Comparison of ENCODE assay signal across 8 mouse cellular contexts in genomic region chr3:60500571-60501527, GRCm38 (mm10). TPM values are rescaled to one million over a fixed set of nuclear protein-coding genes. Genes with fewer than 3 reads are reported as not detected.
DNase-seq lines count a peak whose midpoint lies in the region; ATAC-seq and TF ChIP-seq lines count a peak whose summit lies in the region.

No protein-coding gene starts in this region.

- intact Hi-C loops in heart, postnatal 14 days (cut with DNase I) = loop anchor here (1.0 to 5.0 kb wide), 3 partner anchors 11 to 101 kb away; no protein-coding TSS in a partner anchor

- no peaks in the 10 kb centered on the region for H3K36me3 ChIP-seq in ES-E14 (ENCODE audit: control insufficient read depth, insufficient read depth, low read length, poor library complexity, severe bottlenecking)
- no peaks in the 10 kb centered on the region for H3K36me3 ChIP-seq in forebrain, embryonic 15.5 days
- no peaks in the 10 kb centered on the region for H3K36me3 ChIP-seq in neural tube, embryonic 15.5 days

- H3K4me2 ChIP-seq in forebrain, embryonic 15.5 days (replicated peaks) = peak overlapping the region; percentile 71
- peak overlapping the region; percentile 77 for H3K4me2 ChIP-seq in neural tube, embryonic 15.5 days

- peak overlapping the region; percentile 62 to 72 for H3K4me3 ChIP-seq in ES-E14 (ENCODE audit: insufficient read depth in 1 of 2, low read depth in 1 of 2, low read length in 2 of 2, poor library complexity in 1 of 2, severe bottlenecking in 1 of 2)
- H3K4me3 ChIP-seq in forebrain, embryonic 15.5 days = peak overlapping the region; percentile 79
- peak overlapping the region; percentile 80 for H3K4me3 ChIP-seq in lung, adult 2 months (replicated peaks; ENCODE audit: extremely low read depth, low read depth, low read length)
- H3K4me3 ChIP-seq in neural tube, embryonic 15.5 days (replicated peaks) = peak overlapping the region; percentile 85

- no peaks in the 10 kb centered on the region for H3K27me3 ChIP-seq in forebrain, embryonic 15.5 days
- H3K27me3 ChIP-seq in neural tube, embryonic 15.5 days (replicated peaks) = no peaks in the 10 kb centered on the region

- in situ Hi-C loops in ES-E14 (cut with MboI; ENCODE audit: low sequenced_read_pairs in 2 of 2, unreplicated experiment in 2 of 2) = no loop called here

- under 1% methylated on average over 93 of the region's 96 CpGs for WGBS in forebrain, embryonic 15.5 days
- 1% methylated on average over 95 of the region's 96 CpGs for WGBS in lung, adult 2 months
- WGBS in neural tube, embryonic 15.5 days = under 1% methylated on average over 88 of the region's 96 CpGs

- TF ChIP-seq CTCF in lung, adult 2 months (IDR thresholded peaks at IDR 0.05; ENCODE audit: insufficient read depth, low read length) = no peak

- TF ChIP-seq POLR2A in lung, adult 2 months (IDR thresholded peaks at IDR 0.05; ENCODE audit: borderline replicate concordance, extremely low read depth, low read depth, low read length) = peak; percentile 87

- DNase-seq in ES-E14 (ENCODE audit: low read depth, low spot score) = no peak
- peak; percentile 88 for DNase-seq in cerebellum, adult 11-12 months
- peak; percentile 89 to 91 for DNase-seq in heart, postnatal 14 days
- DNase-seq in layer of hippocampus, adult 18-20 months (ENCODE audit: low spot score in 2 of 2) = peak; percentile 73 to 77
- DNase-seq in lung, adult 2 months = peak; percentile 87
- DNase-seq in testis, postnatal 10 days (ENCODE audit: low spot score) = peak; percentile 82

- H3K4me1 ChIP-seq in ES-E14 (ENCODE audit: control insufficient read depth in 2 of 2, insufficient read depth in 2 of 2, low read length in 2 of 2, poor library complexity in 1 of 2) = no peaks in the 10 kb centered on the region; a peak in 1 of 4 replicates
- peaks cover 39% of the 10 kb centered on the region for H3K4me1 ChIP-seq in forebrain, embryonic 15.5 days
- H3K4me1 ChIP-seq in lung, adult 2 months (ENCODE audit: control insufficient read depth, insufficient read depth, low read length) = peaks cover 26% of the 10 kb centered on the region
- peaks cover 39% of the 10 kb centered on the region for H3K4me1 ChIP-seq in neural tube, embryonic 15.5 days

- ATAC-seq in forebrain, embryonic 15.5 days (replicated peaks) = peak; percentile 94
- ATAC-seq in neural tube, embryonic 15.5 days (ENCODE audit: low FRiP score) = peak; percentile 94

- no peaks in the 10 kb centered on the region for H3K9me3 ChIP-seq in ES-E14 (ENCODE audit: control insufficient read depth, insufficient read depth, low read depth, low read length)
- H3K9me3 ChIP-seq in forebrain, embryonic 15.5 days = no peaks in the 10 kb centered on the region
- no peaks in the 10 kb centered on the region for H3K9me3 ChIP-seq in neural tube, embryonic 15.5 days (replicated peaks)

- H3K27ac ChIP-seq in ES-E14 (ENCODE audit: insufficient read depth, low read depth, low read length, poor library complexity, severe bottlenecking) = no peak overlapping the region
- peak overlapping the region; percentile 84 for H3K27ac ChIP-seq in forebrain, embryonic 15.5 days (replicated peaks)
- peak overlapping the region; percentile 95 for H3K27ac ChIP-seq in neural tube, embryonic 15.5 days (replicated peaks)

- H3K9ac ChIP-seq in ES-E14 (ENCODE audit: insufficient read depth, low read depth, low read length, poor library complexity, severe bottlenecking) = peak overlapping the region; percentile 75
- peak overlapping the region; percentile 87 for H3K9ac ChIP-seq in forebrain, embryonic 15.5 days (replicated peaks)
- peak overlapping the region; percentile 88 for H3K9ac ChIP-seq in neural tube, embryonic 15.5 days (replicated peaks)

TF ChIP-seq in ES-E14, 5 proteins besides CTCF, POLR2A, EP300 and RAD21:
- TF ChIP-seq HCFC1 (IDR thresholded peaks at IDR 0.05; ENCODE audit: borderline replicate concordance, insufficient read depth, low read length) (no peak), ZC3H11A (IDR thresholded peaks at IDR 0.05; ENCODE audit: borderline replicate concordance, low read depth, low read length) (no peak), ZNF384 (IDR thresholded peaks at IDR 0.05; ENCODE audit: low read depth, low read length) (no peak), CHD2 (IDR thresholded peaks at IDR 0.05; ENCODE audit: low read depth, low read length) (no peak), MAFK (IDR thresholded peaks at IDR 0.05; ENCODE audit: insufficient read depth, low read depth, low read length) (no peak)

RNA-seq across cellular contexts. Expression of gene Mbnl1, which starts 28.2 kb away (rescaled TPM):
- total RNA-seq in ES-E14 (2012; rRNA removed) = 19.9 and 27.0 TPM in 2 replicates
- 44.0 and 45.4 TPM in 2 replicates for polyA plus RNA-seq in forebrain, embryonic 15.5 days (2015; fragmentation: Nextera tagmentation; extraction: Ambion mirVana)
- total RNA-seq in heart, postnatal 14 days (2021) = 100 to 1,000 TPM; 182 to 189 TPM
- 100 to 1,000 TPM; 137 to 141 TPM for total RNA-seq in layer of hippocampus, adult 18-20 months (2021)
- 97.9 and 103 TPM in 2 replicates for polyA plus RNA-seq in lung, adult 2 months (2012; rRNA removed)
- 48.7 and 79.3 TPM in 2 replicates for polyA plus RNA-seq in neural tube, embryonic 15.5 days (2015; fragmentation: Nextera tagmentation; extraction: Ambion mirVana)
